Mouse (Mus musculus) C2C12 (cell line): Measurements from ENCODE around the gene Arhgef2. TPM values are rescaled to one million over a fixed set of nuclear protein-coding genes. Genes with fewer than 3 reads are reported as not detected.

Source experiments
- H3K27me3 ChIP-seq: one replicate; pipeline ENCODE4 v1.6.1; 2011; ENCODE audit not compliant: control insufficient read depth, insufficient read depth, insufficient read length
- H3K36me3 ChIP-seq: one replicate; pipeline ENCODE4 v1.6.1; 2011; ENCODE audit not compliant: control insufficient read depth, insufficient read depth
- H3K4me3 ChIP-seq: one replicate; pipeline ENCODE4 v1.5.1; 2011; ENCODE audit warnings: mild to moderate bottlenecking, control low read depth; ENCODE audit not compliant: poor library complexity, insufficient read depth, severe bottlenecking
- H3K79me2 ChIP-seq: one replicate; pipeline ENCODE4 v1.6.1; 2011; ENCODE audit not compliant: control insufficient read depth, insufficient read depth
- H3K79me3 ChIP-seq: one replicate; pipeline ENCODE4 v1.6.1; 2011; ENCODE audit warnings: low read depth, control low read depth
- H3ac ChIP-seq: one replicate; pipeline ENCODE3; 2011; ENCODE audit warnings: low read depth; ENCODE audit not compliant: control insufficient read depth, insufficient read length
- CEBPB ChIP-seq: IDR thresholded peaks from one replicate; pipeline ENCODE4 v1.6.1; 2011; ENCODE audit warnings: low read depth, mild to moderate bottlenecking, control low read depth, moderate library complexity
- CTCF ChIP-seq: IDR thresholded peaks from one replicate; pipeline ENCODE4 v1.5.1; 2011; ENCODE audit not compliant: control insufficient read depth, insufficient read depth, insufficient read length
- FOSL1 ChIP-seq: IDR thresholded peaks from one replicate; pipeline ENCODE4 v1.8.0; 2011; ENCODE audit warnings: mild to moderate bottlenecking, low read length; ENCODE audit not compliant: poor library complexity, insufficient read depth, severe bottlenecking
- MAX ChIP-seq: IDR thresholded peaks from one replicate; pipeline ENCODE4 v1.6.1; 2011; ENCODE audit warnings: mild to moderate bottlenecking, control low read depth
- MYOD1 ChIP-seq: IDR thresholded peaks from one replicate; pipeline ENCODE4 v1.6.1; 2011; ENCODE audit warnings: low read depth; ENCODE audit not compliant: control insufficient read depth, insufficient read length
- MYOG ChIP-seq: IDR thresholded peaks from one replicate; pipeline ENCODE4 v1.6.1; 2011; ENCODE audit not compliant: control insufficient read depth, insufficient read length; ENCODE audit errors: extremely low read depth
- USF1 ChIP-seq: IDR thresholded peaks from one replicate; pipeline ENCODE4 v1.6.1; 2011; ENCODE audit warnings: low read depth, mild to moderate bottlenecking, control low read depth, moderate library complexity
- polyA plus RNA-seq: library from polyadenylated mRNA; unstranded; fragments of >200 nt; fragmentation: generic; extraction: Trizol; gene quantifications from one replicate; pipeline ENCODE4 v1.2.1, GENCODE M21; 2012; ENCODE audit warnings: missing spikeins

The Arhgef2 gene
- polyA plus RNA-seq, 1 experiment: 88.3 TPM

DNA sequence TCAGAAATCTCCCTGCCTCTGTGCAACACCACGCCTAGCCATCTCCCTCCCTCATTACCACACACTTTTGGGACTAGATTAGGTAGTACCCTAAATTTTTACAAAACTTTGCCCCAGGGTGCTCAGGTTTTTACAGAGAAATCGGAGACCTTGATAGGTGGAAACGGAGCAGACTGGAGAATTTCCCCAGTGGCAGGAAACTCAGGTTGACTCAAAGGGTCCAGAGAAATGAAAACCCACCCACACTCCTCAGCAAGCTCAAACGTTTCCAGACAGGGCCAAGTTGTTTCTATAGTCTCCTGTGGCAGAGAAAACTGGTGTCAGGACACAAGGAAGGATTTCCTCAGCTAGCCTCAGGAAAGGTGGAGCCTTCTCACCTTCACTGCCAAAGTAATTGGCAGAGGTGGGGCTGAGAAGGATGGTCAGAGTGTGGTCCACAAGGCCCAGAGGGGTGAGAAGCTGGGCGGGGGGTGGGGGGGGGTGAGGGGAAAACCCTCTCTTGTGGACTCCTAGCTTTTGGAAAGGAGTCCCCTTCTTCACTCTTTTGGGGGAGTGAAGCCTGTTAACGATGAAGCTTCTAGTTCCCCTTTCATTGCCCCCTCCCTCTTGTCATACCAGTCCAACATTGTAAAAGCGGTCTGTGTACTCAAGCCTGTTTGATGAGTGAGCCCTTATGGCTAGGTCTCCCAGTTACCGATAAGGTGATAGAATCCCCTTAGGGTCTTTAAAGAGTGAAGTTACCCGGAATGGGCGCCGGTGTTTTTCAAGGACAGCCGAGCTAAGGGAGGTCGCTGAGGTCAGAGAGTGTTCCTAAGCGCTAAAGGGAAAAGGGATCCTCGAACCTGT, 14.6 kb downstream of the Arhgef2 start:
- H3ac ChIP-seq: peak overlapping the region; percentile 79
- peaks cover 70% of the 10 kb centered on the region for H3K79me2 ChIP-seq
- H3K79me3 ChIP-seq: peaks cover 35% of the 10 kb centered on the region
- H3K36me3 ChIP-seq: peaks cover under 1% of the 10 kb centered on the region
- no peaks in the 10 kb centered on the region for H3K27me3 ChIP-seq
- TF ChIP-seq MYOG: no peak
- TF ChIP-seq CEBPB: no peak
- no peak for TF ChIP-seq USF1
- no peak for TF ChIP-seq FOSL1
- H3K4me3 ChIP-seq: peak overlapping the region; percentile 62

DNA sequence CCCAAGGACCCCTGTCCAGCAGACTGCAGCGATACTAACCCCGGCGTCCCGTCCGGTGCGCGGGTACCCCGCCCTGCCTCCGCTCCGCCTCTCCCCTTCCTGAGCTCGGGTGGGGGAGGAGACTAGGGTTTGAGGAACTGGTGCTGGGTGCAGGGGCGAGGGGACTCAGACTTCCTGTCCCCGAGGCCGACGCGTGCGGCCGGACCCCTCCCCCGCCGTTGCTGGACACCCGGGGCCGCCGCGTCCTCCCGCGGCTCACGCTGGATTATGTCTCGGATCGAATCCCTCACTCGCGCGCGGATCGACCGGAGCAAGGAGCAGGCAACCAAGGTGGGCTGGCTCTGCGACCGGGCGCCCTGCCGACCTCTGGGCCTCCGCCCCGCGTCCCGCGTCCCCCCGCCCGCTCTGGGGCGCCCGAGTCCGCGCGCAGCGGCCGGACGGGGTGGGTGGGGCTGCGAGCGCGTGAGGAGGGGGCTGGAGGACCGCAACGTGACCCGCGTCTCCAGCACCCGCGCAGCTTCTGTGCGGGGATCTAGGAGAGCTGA, 15.3 kb downstream of the Arhgef2 start:
- peaks cover 77% of the 10 kb centered on the region for H3K79me2 ChIP-seq
- peaks cover 8% of the 10 kb centered on the region for H3K36me3 ChIP-seq
- TF ChIP-seq CEBPB (no peak), CTCF (no peak)
- H3K27me3 ChIP-seq: no peaks in the 10 kb centered on the region
- peaks cover 42% of the 10 kb centered on the region for H3K79me3 ChIP-seq
- peak overlapping the region; percentile 79 for H3ac ChIP-seq
- H3K4me3 ChIP-seq: peak overlapping the region; percentile 62

DNA sequence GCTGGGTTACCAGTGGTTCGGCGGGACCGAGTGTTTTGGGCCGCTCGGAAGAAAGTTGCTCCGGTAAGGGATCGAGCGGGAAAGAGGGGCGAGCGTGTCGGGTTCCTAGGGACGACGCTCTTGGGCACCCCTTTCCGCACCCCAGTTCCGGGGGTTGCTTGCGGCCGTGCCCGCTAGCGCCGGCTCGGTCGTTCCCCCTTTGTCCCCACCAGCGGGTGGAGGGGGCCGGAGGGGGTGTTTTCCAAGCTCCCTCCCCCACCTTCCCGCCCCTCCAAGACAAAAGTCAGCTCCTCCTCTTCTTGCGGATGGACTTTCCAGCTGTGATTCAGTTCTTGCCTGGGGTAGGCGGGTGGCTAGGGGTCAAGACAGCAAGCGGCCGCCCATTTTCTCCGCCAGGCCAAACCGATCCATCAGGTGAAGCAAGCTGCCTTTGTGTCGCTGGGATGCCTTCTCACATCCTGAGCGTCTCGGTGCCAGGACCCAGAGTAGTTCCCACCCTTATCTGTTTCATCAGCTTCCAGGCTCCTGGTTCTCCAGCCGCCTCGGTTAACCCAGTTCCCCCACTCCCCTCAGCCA, 15.9 kb downstream of the Arhgef2 start:
- peaks cover 13% of the 10 kb centered on the region for H3K36me3 ChIP-seq
- H3K79me3 ChIP-seq: peaks cover 48% of the 10 kb centered on the region
- H3K79me2 ChIP-seq: peaks cover 82% of the 10 kb centered on the region
- no peaks in the 10 kb centered on the region for H3K27me3 ChIP-seq
- H3ac ChIP-seq: peak overlapping the region; percentile 79
- TF ChIP-seq MAX (no peak), USF1 (no peak), FOSL1 (no peak), CEBPB (no peak), CTCF (no peak), MYOD1 (no peak), MYOG (no peak)
- peak overlapping the region; percentile 62 for H3K4me3 ChIP-seq

DNA sequence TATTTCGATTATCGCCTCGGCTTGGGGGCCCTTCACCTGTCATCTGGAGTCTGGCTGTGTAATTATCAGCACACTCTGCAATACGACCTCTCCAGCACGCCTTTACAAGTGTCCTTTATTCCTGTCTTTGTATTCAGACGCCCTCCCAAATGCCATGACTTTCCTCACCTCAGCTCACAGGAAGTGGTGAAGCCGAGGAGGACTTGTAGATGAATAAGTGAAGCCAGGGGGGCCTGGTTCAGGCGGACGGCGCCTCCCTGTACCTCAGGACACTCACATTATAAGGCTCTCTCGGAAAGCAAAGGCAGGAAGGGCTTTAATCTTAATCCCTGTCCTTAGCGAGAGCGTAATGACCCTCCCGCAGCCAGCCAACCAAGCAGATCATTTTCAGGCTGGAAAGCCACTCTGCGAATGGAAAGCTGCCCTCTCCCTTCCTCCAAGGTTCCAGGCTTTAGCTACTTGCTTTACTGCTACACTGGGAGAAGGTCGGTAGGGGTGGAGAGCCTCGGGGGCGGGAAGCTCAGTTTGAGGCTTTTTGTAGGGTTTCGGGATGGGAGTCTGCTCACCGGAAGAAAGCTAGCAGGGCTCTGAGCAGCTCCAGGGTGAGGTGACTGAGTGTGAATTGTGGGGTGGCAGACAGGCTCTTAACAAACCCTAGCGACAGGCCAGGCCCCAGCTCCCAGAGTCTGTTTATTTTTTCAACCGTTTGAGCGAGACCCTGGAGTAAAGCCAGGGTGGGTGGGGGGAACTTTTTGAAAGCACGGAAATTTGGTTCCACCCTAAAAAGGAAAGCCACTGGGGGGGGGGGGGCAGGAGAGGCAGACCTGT, 16.6 kb downstream of the Arhgef2 start:
- Histone ChIP-seq H3ac (peak overlapping the region; percentile 79), H3K79me2 (peaks cover 83% of the 10 kb centered on the region), H3K79me3 (peaks cover 55% of the 10 kb centered on the region), H3K36me3 (peaks cover 14% of the 10 kb centered on the region), H3K4me3 (peak overlapping the region; percentile 62), H3K27me3 (no peaks in the 10 kb centered on the region)
- TF ChIP-seq CEBPB: no peak
- TF ChIP-seq CTCF: no peak

DNA sequence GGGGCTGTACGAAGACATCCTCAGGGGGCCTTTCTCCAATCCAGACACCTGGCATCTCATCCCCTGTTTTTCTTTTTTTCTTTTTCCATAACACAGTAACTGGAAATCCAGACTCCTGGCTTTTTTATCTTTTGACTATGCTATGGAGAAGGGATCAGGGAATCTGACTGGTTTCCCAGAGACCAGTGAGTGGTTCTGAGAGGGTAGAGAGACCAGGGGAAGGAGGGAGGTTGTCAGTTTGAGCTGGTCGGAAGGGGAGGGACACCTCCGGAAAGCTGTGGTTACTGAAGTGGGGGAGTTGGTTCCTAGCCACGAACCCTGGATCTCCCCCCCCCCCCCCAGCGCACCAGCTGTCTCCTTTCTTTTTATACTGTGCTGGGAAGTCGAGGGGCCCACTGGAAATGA, 17.2 kb downstream of the Arhgef2 start:
- H3K79me3 ChIP-seq: peaks cover 61% of the 10 kb centered on the region
- peak overlapping the region; percentile 62 for H3K4me3 ChIP-seq
- H3K36me3 ChIP-seq: peaks cover 14% of the 10 kb centered on the region
- no peaks in the 10 kb centered on the region for H3K27me3 ChIP-seq
- peak overlapping the region; percentile 80 for H3ac ChIP-seq
- TF ChIP-seq MYOD1 (no peak), CEBPB (no peak), CTCF (no peak), MAX (no peak), FOSL1 (no peak), MYOG (no peak), USF1 (no peak)
- H3K79me2 ChIP-seq: peaks cover 83% of the 10 kb centered on the region
